Mouse (Mus musculus) C2C12 (cell line): ENCODE measurements around the gene Creg1. TPM values are rescaled to one million over a fixed set of nuclear protein-coding genes. Genes with fewer than 3 reads are reported as not detected.

Source experiments
- H3K27me3 ChIP-seq: one replicate; pipeline ENCODE4 v1.6.1; 2011; ENCODE audit not compliant: control insufficient read depth, insufficient read depth, insufficient read length
- H3K36me3 ChIP-seq: one replicate; pipeline ENCODE4 v1.6.1; 2011; ENCODE audit not compliant: control insufficient read depth, insufficient read depth
- H3K4me3 ChIP-seq: one replicate; pipeline ENCODE4 v1.5.1; 2011; ENCODE audit warnings: mild to moderate bottlenecking, control low read depth; ENCODE audit not compliant: poor library complexity, insufficient read depth, severe bottlenecking
- H3K79me2 ChIP-seq: one replicate; pipeline ENCODE4 v1.6.1; 2011; ENCODE audit not compliant: control insufficient read depth, insufficient read depth
- H3K79me3 ChIP-seq: one replicate; pipeline ENCODE4 v1.6.1; 2011; ENCODE audit warnings: low read depth, control low read depth
- H3ac ChIP-seq: one replicate; pipeline ENCODE3; 2011; ENCODE audit warnings: low read depth; ENCODE audit not compliant: control insufficient read depth, insufficient read length
- CEBPB ChIP-seq: IDR thresholded peaks from one replicate; pipeline ENCODE4 v1.6.1; 2011; ENCODE audit warnings: low read depth, mild to moderate bottlenecking, control low read depth, moderate library complexity
- CTCF ChIP-seq: IDR thresholded peaks from one replicate; pipeline ENCODE4 v1.5.1; 2011; ENCODE audit not compliant: control insufficient read depth, insufficient read depth, insufficient read length
- FOSL1 ChIP-seq: IDR thresholded peaks from one replicate; pipeline ENCODE4 v1.8.0; 2011; ENCODE audit warnings: mild to moderate bottlenecking, low read length; ENCODE audit not compliant: poor library complexity, insufficient read depth, severe bottlenecking
- MAX ChIP-seq: IDR thresholded peaks from one replicate; pipeline ENCODE4 v1.6.1; 2011; ENCODE audit warnings: mild to moderate bottlenecking, control low read depth
- MYOD1 ChIP-seq: IDR thresholded peaks from one replicate; pipeline ENCODE4 v1.6.1; 2011; ENCODE audit warnings: low read depth; ENCODE audit not compliant: control insufficient read depth, insufficient read length
- MYOG ChIP-seq: IDR thresholded peaks from one replicate; pipeline ENCODE4 v1.6.1; 2011; ENCODE audit not compliant: control insufficient read depth, insufficient read length; ENCODE audit errors: extremely low read depth
- USF1 ChIP-seq: IDR thresholded peaks from one replicate; pipeline ENCODE4 v1.6.1; 2011; ENCODE audit warnings: low read depth, mild to moderate bottlenecking, control low read depth, moderate library complexity
- polyA plus RNA-seq: library from polyadenylated mRNA; unstranded; fragments of >200 nt; fragmentation: generic; extraction: Trizol; gene quantifications from one replicate; pipeline ENCODE4 v1.2.1, GENCODE M21; 2012; ENCODE audit warnings: missing spikeins

Gene Creg1
- polyA plus RNA-seq, 1 experiment: 21.2 TPM

GRCm38 (mm10) chr1:165737867-165738266 is 25.7 kb upstream of the Creg1 start:
- H3K36me3 ChIP-seq: no peaks in the 10 kb centered on the region
- peaks cover 22% of the 10 kb centered on the region for H3K27me3 ChIP-seq
- TF ChIP-seq CEBPB (no peak), CTCF (no peak), FOSL1 (no peak), MAX (no peak), MYOD1 (no peak), MYOG (no peak), USF1 (no peak)
- H3K79me3 ChIP-seq: no peaks in the 10 kb centered on the region
- no peak overlapping the region for H3ac ChIP-seq
- H3K4me3 ChIP-seq: no peak overlapping the region
- no peaks in the 10 kb centered on the region for H3K79me2 ChIP-seq

DNA sequence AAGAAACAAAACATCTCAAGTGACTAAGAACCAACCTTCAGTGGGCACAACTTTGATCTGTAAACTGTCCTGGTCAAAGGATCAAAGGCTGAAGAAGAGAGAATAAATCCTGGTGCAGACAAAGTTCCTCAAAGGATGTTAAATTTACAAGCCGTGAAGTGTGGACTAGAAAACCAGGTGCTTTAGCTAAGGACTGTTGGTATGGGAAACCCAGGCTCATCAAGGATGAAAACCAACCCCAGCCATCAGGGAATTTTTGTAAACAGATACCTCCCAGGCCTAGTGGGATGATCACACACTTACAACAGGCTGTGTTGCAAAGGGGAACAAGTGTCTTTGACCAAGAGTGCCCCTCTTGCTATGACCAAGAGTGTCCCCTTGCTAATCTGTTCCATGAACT is 24.6 kb upstream of the Creg1 start:
- no peaks in the 10 kb centered on the region for H3K79me3 ChIP-seq
- H3K36me3 ChIP-seq: no peaks in the 10 kb centered on the region
- H3K79me2 ChIP-seq: no peaks in the 10 kb centered on the region
- no peak for TF ChIP-seq USF1
- no peak for TF ChIP-seq FOSL1
- no peak for TF ChIP-seq MYOD1
- TF ChIP-seq MYOG: no peak
- TF ChIP-seq CEBPB: no peak
- no peak for TF ChIP-seq CTCF
- TF ChIP-seq MAX: no peak
- no peak overlapping the region for H3ac ChIP-seq
- peaks cover 22% of the 10 kb centered on the region for H3K27me3 ChIP-seq
- H3K4me3 ChIP-seq: no peak overlapping the region

GRCm38 (mm10) chr1:165741989-165742388 is 21.6 kb upstream of the Creg1 start:
- Histone ChIP-seq H3K36me3 (no peaks in the 10 kb centered on the region), H3K79me2 (no peaks in the 10 kb centered on the region), H3ac (no peak overlapping the region), H3K4me3 (no peak overlapping the region), H3K79me3 (no peaks in the 10 kb centered on the region), H3K27me3 (peaks cover 17% of the 10 kb centered on the region)
- no peak for TF ChIP-seq CEBPB
- no peak for TF ChIP-seq MAX
- no peak for TF ChIP-seq MYOD1
- TF ChIP-seq CTCF: no peak
- no peak for TF ChIP-seq USF1
- no peak for TF ChIP-seq MYOG
- TF ChIP-seq FOSL1: no peak

- no peak overlapping the region for H3K4me3 ChIP-seq
Observed at GRCm38 (mm10) chr1:165748053-165748452, 15.5 kb upstream of the Creg1 start.

GRCm38 (mm10) chr1:165751142-165751541 is 12.4 kb upstream of the Creg1 start:
- no peaks in the 10 kb centered on the region for H3K79me3 ChIP-seq
- H3ac ChIP-seq: no peak overlapping the region
- no peaks in the 10 kb centered on the region for H3K79me2 ChIP-seq
- H3K27me3 ChIP-seq: peaks cover 12% of the 10 kb centered on the region
- H3K4me3 ChIP-seq: no peak overlapping the region
- TF ChIP-seq CTCF: no peak
- no peaks in the 10 kb centered on the region for H3K36me3 ChIP-seq

More at GRCm38 (mm10) chr1:165748053-165748452, 15.5 kb upstream of the Creg1 start:
- no peak overlapping the region for H3ac ChIP-seq
- TF ChIP-seq MAX (no peak), FOSL1 (no peak), CEBPB (no peak), MYOG (no peak), MYOD1 (no peak), CTCF (no peak)
- H3K36me3 ChIP-seq: no peaks in the 10 kb centered on the region
- no peaks in the 10 kb centered on the region for H3K79me3 ChIP-seq
- peaks cover 12% of the 10 kb centered on the region for H3K27me3 ChIP-seq
- H3K79me2 ChIP-seq: no peaks in the 10 kb centered on the region

GRCm38 (mm10) chr1:165751838-165752237 is 11.7 kb upstream of the Creg1 start:
- H3K79me3 ChIP-seq: no peaks in the 10 kb centered on the region
- no peaks in the 10 kb centered on the region for H3K36me3 ChIP-seq
- no peaks in the 10 kb centered on the region for H3K79me2 ChIP-seq
- H3ac ChIP-seq: no peak overlapping the region
- H3K4me3 ChIP-seq: no peak overlapping the region
- TF ChIP-seq CEBPB (no peak), USF1 (no peak), MAX (no peak), FOSL1 (no peak), CTCF (no peak), MYOD1 (no peak), MYOG (no peak)
- peaks cover 12% of the 10 kb centered on the region for H3K27me3 ChIP-seq
